In the genomic region with DNA sequence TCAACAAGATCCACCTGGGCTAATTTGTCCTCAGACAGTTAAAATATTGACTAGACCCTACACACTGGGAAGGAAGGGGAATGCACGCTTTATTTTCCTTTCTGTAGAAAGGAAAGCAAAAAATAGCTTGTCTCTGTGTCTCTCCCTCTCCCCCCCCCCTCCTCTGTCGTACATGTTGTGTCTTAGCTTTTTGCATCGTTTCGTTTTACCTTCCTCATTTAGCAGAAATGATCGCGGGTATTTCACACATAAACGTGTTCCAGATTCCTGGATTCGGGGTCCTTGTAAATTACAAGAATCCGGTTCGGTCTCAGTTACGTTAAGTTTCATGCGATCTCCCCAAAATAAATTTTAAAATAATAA, we compare ENCODE assay signal across 8 mouse cellular contexts. TPM values are rescaled to one million over a fixed set of nuclear protein-coding genes. Genes with fewer than 3 reads are reported as not detected.
A peak's percentile ranks its signal among the peaks of the same experiment; 100 is the strongest.
DNase-seq lines count a peak whose midpoint lies in the region; ATAC-seq lines count a peak whose summit lies in the region.

No protein-coding gene starts in this region.

- H3K4me1 ChIP-seq in embryonic facial prominence, embryonic 15.5 days: 0 out of 2 replicates have a peak, but pooled peaks cover 12% of the 10 kb centered on the region
- peaks cover 5% of the 10 kb centered on the region; the same call in 1 of the 2 replicates for H3K4me1 ChIP-seq in liver, embryonic 11.5 days (replicated peaks; ENCODE audit: control insufficient read depth, insufficient read depth, low read length)

- H3K4me3 ChIP-seq in embryonic facial prominence, embryonic 15.5 days (replicated peaks): peak overlapping the region; percentile 94
- peak overlapping the region; percentile 95 for H3K4me3 ChIP-seq in liver, embryonic 11.5 days (ENCODE audit: low read depth, low read length)

- peaks cover 3% of the 10 kb centered on the region; the same call in 1 of the 2 replicates for H3K36me3 ChIP-seq in embryonic facial prominence, embryonic 15.5 days
- no peaks in the 10 kb centered on the region for H3K36me3 ChIP-seq in liver, embryonic 11.5 days (ENCODE audit: control insufficient read depth, insufficient read depth, low read length)

- no peak for ATAC-seq in embryonic facial prominence, embryonic 15.5 days (ENCODE audit: insufficient number of reproducible peaks, low FRiP score, low TSS enrichment, low read depth)
- ATAC-seq in liver, embryonic 11.5 days (replicated peaks; ENCODE audit: low FRiP score): no peak

- no peaks in the 10 kb centered on the region for H3K9me3 ChIP-seq in embryonic facial prominence, embryonic 15.5 days (replicated peaks)
- no peaks in the 10 kb centered on the region for H3K9me3 ChIP-seq in liver, embryonic 11.5 days (ENCODE audit: control insufficient read depth, low read length)

- H3K27me3 ChIP-seq in embryonic facial prominence, embryonic 15.5 days: no peaks in the 10 kb centered on the region
- H3K27me3 ChIP-seq in liver, embryonic 11.5 days (replicated peaks; ENCODE audit: control insufficient read depth, insufficient read depth, low read length): no peaks in the 10 kb centered on the region

- 0% methylated on average over 12 of the region's 12 CpGs for WGBS in embryonic facial prominence, embryonic 15.5 days
- under 1% methylated on average over 12 of the region's 12 CpGs for WGBS in liver, embryonic 11.5 days

- peak; percentile 3 for DNase-seq in left cerebral cortex, postnatal 4 days
- DNase-seq in left cerebral cortex, postnatal 14 days (ENCODE audit: low spot score in 2 of 2): no peak
- DNase-seq in MN1 (ENCODE audit: low spot score): peak; percentile 23
- no peak for DNase-seq in liver, embryonic 11.5 days (ENCODE audit: low spot score)
- peak; percentile 15 for DNase-seq in thymus, postnatal 4 days
- DNase-seq in layer of hippocampus, adult 18-20 months (ENCODE audit: low spot score in 2 of 2): no peak
- no peak for DNase-seq in urinary bladder, postnatal 25 days (ENCODE audit: low spot score)

- H3K4me2 ChIP-seq in embryonic facial prominence, embryonic 15.5 days (replicated peaks): peak overlapping the region; percentile 94
- H3K4me2 ChIP-seq in liver, embryonic 11.5 days: peak overlapping the region; percentile 99

- intact Hi-C loops in left cerebral cortex, postnatal 4 days (cut with DNase I): loop anchor here (5.0 kb wide), 2 partner anchors 97 to 302 kb away; no protein-coding TSS in a partner anchor
- intact Hi-C loops in left cerebral cortex, postnatal 14 days (cut with DNase I): loop anchor here (2.0 to 5.0 kb wide), 3 partner anchors 50 to 307 kb away; no protein-coding TSS in a partner anchor

- H3K9ac ChIP-seq in embryonic facial prominence, embryonic 15.5 days: peak overlapping the region; percentile 84
- H3K9ac ChIP-seq in liver, embryonic 11.5 days (ENCODE audit: low read depth, low read length): peak overlapping the region; percentile 94

- H3K27ac ChIP-seq in embryonic facial prominence, embryonic 15.5 days (replicated peaks): peak overlapping the region; percentile 99
- peak overlapping the region; percentile 98 for H3K27ac ChIP-seq in liver, embryonic 11.5 days (ENCODE audit: low read depth, low read length)

RNA-seq across cellular contexts. Expression of a gene that starts 1.7 kb away (rescaled TPM):
- 10 to 100 TPM in 1 of 2 experiments, 1 to 10 TPM in 1; 9.1 to 10.3 TPM for total RNA-seq in left cerebral cortex, postnatal 4 days (2021)
- total RNA-seq in left cerebral cortex, postnatal 14 days (2021): 10 to 100 TPM; 12.1 TPM
- polyA plus RNA-seq in embryonic facial prominence, embryonic 15.5 days (2015; fragmentation: Nextera tagmentation; extraction: Ambion mirVana): 43.7 and 49.9 TPM in 2 replicates
- polyA plus RNA-seq in liver, embryonic 11.5 days (2014; fragmentation: Nextera tagmentation; extraction: Ambion mirVana): 19.2 and 19.6 TPM in 2 replicates
- 10 to 100 TPM; 28.0 to 30.0 TPM for total RNA-seq in layer of hippocampus, adult 18-20 months (2021)

Comparison
In these comparisons a context has a peak if more than half of its experiments do, and no peak if none do; other contexts are left out.
1. DNase-seq: peak in left cerebral cortex, postnatal 4 days (single experiment), MN1 (single experiment) and thymus, postnatal 4 days (single experiment); none in left cerebral cortex, postnatal 14 days (0 of 2), liver, embryonic 11.5 days (single experiment), layer of hippocampus, adult 18-20 months (0 of 2) and urinary bladder, postnatal 25 days (single experiment).